Mouse (Mus musculus): ENCODE measurements around the gene Ccdc74a. TPM values are rescaled to one million over a fixed set of nuclear protein-coding genes. Genes with fewer than 3 reads are reported as not detected.
"Not testable (repeated sequence)": the region's sequence is repeated elsewhere in the genome, so short reads cannot be mapped to it uniquely, and the experiment has no call there.

Gene Ccdc74a
- 9.6 TPM for polyA plus RNA-seq (2012; fragmentation: generic; extraction: Trizol)
- long read RNA-seq, experiment 1, partial matches to known transcripts: 0 of 3 reads
- long read RNA-seq, experiment 1, other reads (novel, unspliced or antisense): 0 of 3 reads
- long read RNA-seq, experiment 2, transcript Ccdc74a-207 (4 exons, 1,040 nt): major isoform, 6 of 11 reads
- long read RNA-seq, experiment 2, partial matches to known transcripts: 0 of 11 reads
- long read RNA-seq, experiment 2, other reads (novel, unspliced or antisense): 1 of 11 reads

GRCm38 (mm10) chr16:17646310-17647114 lies at the start of gene Ccdc74a:
Gene Ccdc74a, plus strand, starts transcription at chr16:17646470.
- Histone ChIP-seq H3K27me3 (ENCODE audit: control insufficient read depth, insufficient read depth, insufficient read length) (no peaks in the 10 kb centered on the region), H3K79me3 (ENCODE audit: low read depth) (no peaks in the 10 kb centered on the region), H3K79me2 (ENCODE audit: control insufficient read depth, insufficient read depth) (no peaks in the 10 kb centered on the region), H3K36me3 (ENCODE audit: control insufficient read depth, insufficient read depth) (peaks cover 53% of the 10 kb centered on the region), H3ac (ENCODE audit: control insufficient read depth, insufficient read length, low read depth) (peak within 1 kb of the TSS; percentile 38), H3K4me3 (ENCODE audit: insufficient read depth, poor library complexity, severe bottlenecking) (peak within 1 kb of the TSS; percentile 27)
- TF ChIP-seq CEBPB (IDR thresholded peaks at IDR 0.05; ENCODE audit: low read depth): no peak
- TF ChIP-seq CTCF (IDR thresholded peaks at IDR 0.05; ENCODE audit: control insufficient read depth, insufficient read depth, insufficient read length): no peak

GRCm38 (mm10) chr16:17600944-17601562 lies 45.2 kb upstream of the Ccdc74a start:
- Histone ChIP-seq H3K36me3 (ENCODE audit: control insufficient read depth, insufficient read depth) (no peaks in the 10 kb centered on the region), H3ac (ENCODE audit: control insufficient read depth, insufficient read length, low read depth) (no peak overlapping the region), H3K4me3 (ENCODE audit: insufficient read depth, poor library complexity, severe bottlenecking) (no peak overlapping the region), H3K79me3 (ENCODE audit: low read depth) (no peaks in the 10 kb centered on the region), H3K27me3 (ENCODE audit: control insufficient read depth, insufficient read depth, insufficient read length) (no peaks in the 10 kb centered on the region), H3K79me2 (ENCODE audit: control insufficient read depth, insufficient read depth) (no peaks in the 10 kb centered on the region)
- TF ChIP-seq CTCF (IDR thresholded peaks at IDR 0.05; ENCODE audit: control insufficient read depth, insufficient read depth, insufficient read length) (no peak), MYOD1 (IDR thresholded peaks at IDR 0.05; ENCODE audit: control insufficient read depth, insufficient read length, low read depth) (no peak), MYOG (IDR thresholded peaks at IDR 0.05; ENCODE audit: control insufficient read depth, extremely low read depth, insufficient read length) (no peak), USF1 (IDR thresholded peaks at IDR 0.05; ENCODE audit: low read depth) (no peak), MAX (IDR thresholded peaks at IDR 0.05) (no peak), FOSL1 (IDR thresholded peaks at IDR 0.05; ENCODE audit: insufficient read depth, low read length, poor library complexity, severe bottlenecking) (no peak), CEBPB (IDR thresholded peaks at IDR 0.05; ENCODE audit: low read depth) (no peak)

- Histone ChIP-seq H3K4me3 (ENCODE audit: insufficient read depth, poor library complexity, severe bottlenecking) (no peak overlapping the region), H3K79me2 (ENCODE audit: control insufficient read depth, insufficient read depth) (no peaks in the 10 kb centered on the region), H3K36me3 (ENCODE audit: control insufficient read depth, insufficient read depth) (no peaks in the 10 kb centered on the region), H3K79me3 (ENCODE audit: low read depth) (no peaks in the 10 kb centered on the region), H3K27me3 (ENCODE audit: control insufficient read depth, insufficient read depth, insufficient read length) (no peaks in the 10 kb centered on the region), H3ac (ENCODE audit: control insufficient read depth, insufficient read length, low read depth) (no peak overlapping the region)
- TF ChIP-seq MYOG (IDR thresholded peaks at IDR 0.05; ENCODE audit: control insufficient read depth, extremely low read depth, insufficient read length) (no peak), CEBPB (IDR thresholded peaks at IDR 0.05; ENCODE audit: low read depth) (no peak), USF1 (IDR thresholded peaks at IDR 0.05; ENCODE audit: low read depth) (no peak), MAX (IDR thresholded peaks at IDR 0.05) (no peak), CTCF (IDR thresholded peaks at IDR 0.05; ENCODE audit: control insufficient read depth, insufficient read depth, insufficient read length) (no peak), MYOD1 (IDR thresholded peaks at IDR 0.05; ENCODE audit: control insufficient read depth, insufficient read length, low read depth) (no peak), FOSL1 (IDR thresholded peaks at IDR 0.05; ENCODE audit: insufficient read depth, low read length, poor library complexity, severe bottlenecking) (no peak)
Measured at GRCm38 (mm10) chr16:17604941-17605340, 41.3 kb upstream of the Ccdc74a start.

GRCm38 (mm10) chr16:17605684-17606083 lies 40.6 kb upstream of the Ccdc74a start:
- Histone ChIP-seq H3ac (ENCODE audit: control insufficient read depth, insufficient read length, low read depth) (no peak overlapping the region), H3K79me3 (ENCODE audit: low read depth) (no peaks in the 10 kb centered on the region), H3K79me2 (ENCODE audit: control insufficient read depth, insufficient read depth) (no peaks in the 10 kb centered on the region), H3K36me3 (ENCODE audit: control insufficient read depth, insufficient read depth) (no peaks in the 10 kb centered on the region), H3K4me3 (ENCODE audit: insufficient read depth, poor library complexity, severe bottlenecking) (no peak overlapping the region), H3K27me3 (ENCODE audit: control insufficient read depth, insufficient read depth, insufficient read length) (no peaks in the 10 kb centered on the region)
- no peak for TF ChIP-seq CTCF (IDR thresholded peaks at IDR 0.05; ENCODE audit: control insufficient read depth, insufficient read depth, insufficient read length)
- TF ChIP-seq CEBPB (IDR thresholded peaks at IDR 0.05; ENCODE audit: low read depth): no peak
- TF ChIP-seq FOSL1 (IDR thresholded peaks at IDR 0.05; ENCODE audit: insufficient read depth, low read length, poor library complexity, severe bottlenecking): no peak
- TF ChIP-seq MYOG (IDR thresholded peaks at IDR 0.05; ENCODE audit: control insufficient read depth, extremely low read depth, insufficient read length): no peak
- no peak for TF ChIP-seq USF1 (IDR thresholded peaks at IDR 0.05; ENCODE audit: low read depth)
- TF ChIP-seq MYOD1 (IDR thresholded peaks at IDR 0.05; ENCODE audit: control insufficient read depth, insufficient read length, low read depth): no peak
- TF ChIP-seq MAX (IDR thresholded peaks at IDR 0.05): no peak

- TF ChIP-seq MYOG (IDR thresholded peaks at IDR 0.05; ENCODE audit: control insufficient read depth, extremely low read depth, insufficient read length) (no peak), FOSL1 (IDR thresholded peaks at IDR 0.05; ENCODE audit: insufficient read depth, low read length, poor library complexity, severe bottlenecking) (no peak), MYOD1 (IDR thresholded peaks at IDR 0.05; ENCODE audit: control insufficient read depth, insufficient read length, low read depth) (peak; percentile 52)
- no peak overlapping the region for H3K4me3 ChIP-seq (ENCODE audit: insufficient read depth, poor library complexity, severe bottlenecking)
- no peaks in the 10 kb centered on the region for H3K36me3 ChIP-seq (ENCODE audit: control insufficient read depth, insufficient read depth)
- H3K27me3 ChIP-seq (ENCODE audit: control insufficient read depth, insufficient read depth, insufficient read length): no peaks in the 10 kb centered on the region
- H3ac ChIP-seq (ENCODE audit: control insufficient read depth, insufficient read length, low read depth): no peak overlapping the region
- H3K79me2 ChIP-seq (ENCODE audit: control insufficient read depth, insufficient read depth): no peaks in the 10 kb centered on the region
- H3K79me3 ChIP-seq (ENCODE audit: low read depth): no peaks in the 10 kb centered on the region
Measured at GRCm38 (mm10) chr16:17611383-17611782, 34.9 kb upstream of the Ccdc74a start.

GRCm38 (mm10) chr16:17614740-17615139 lies 31.5 kb upstream of the Ccdc74a start:
- not testable (repeated sequence) for H3K4me3 ChIP-seq (ENCODE audit: insufficient read depth, poor library complexity, severe bottlenecking); H3ac ChIP-seq (ENCODE audit: control insufficient read depth, insufficient read length, low read depth); H3K27me3 ChIP-seq (ENCODE audit: control insufficient read depth, insufficient read depth, insufficient read length); H3K79me3 ChIP-seq (ENCODE audit: low read depth); H3K36me3 ChIP-seq (ENCODE audit: control insufficient read depth, insufficient read depth); H3K79me2 ChIP-seq (ENCODE audit: control insufficient read depth, insufficient read depth)
